Mouse (Mus musculus) lung, postnatal 10 days (tissue): ENCODE data around the gene Stim1.
A peak's percentile ranks its signal among the peaks of the same experiment; 100 is the strongest.

Experiments
- DNase-seq: peaks from one replicate; pipeline ENCODE4 v3.0.0; 2021

Gene Stim1

GRCm38 (mm10) chr7:102310266-102310665, 42.7 kb downstream of the Stim1 start:
- no peak for DNase-seq

- no peak for DNase-seq
Observed at GRCm38 (mm10) chr7:102310821-102311220, 43.2 kb downstream of the Stim1 start.

- no peak for DNase-seq
Observed at GRCm38 (mm10) chr7:102312840-102313534, 45.4 kb downstream of the Stim1 start.

GRCm38 (mm10) chr7:102313535-102313863, 45.9 kb downstream of the Stim1 start:
- DNase-seq: no peak

- no peak for DNase-seq
Observed at GRCm38 (mm10) chr7:102314107-102314506, 46.5 kb downstream of the Stim1 start.

GRCm38 (mm10) chr7:102314908-102315307, 47.3 kb downstream of the Stim1 start:
- DNase-seq: no peak

GRCm38 (mm10) chr7:102315435-102315834, 47.8 kb downstream of the Stim1 start:
- no peak for DNase-seq

GRCm38 (mm10) chr7:102317583-102318168, 50.1 kb downstream of the Stim1 start:
- DNase-seq: no peak

- no peak for DNase-seq
Observed at GRCm38 (mm10) chr7:102322137-102322536, 54.5 kb downstream of the Stim1 start.

- DNase-seq: no peak
Observed at GRCm38 (mm10) chr7:102326323-102326722, 58.7 kb downstream of the Stim1 start.

- DNase-seq: no peak
Observed at GRCm38 (mm10) chr7:102330270-102330669, 62.7 kb downstream of the Stim1 start.

GRCm38 (mm10) chr7:102331476-102331875, 63.9 kb downstream of the Stim1 start:
- DNase-seq: no peak

- no peak for DNase-seq
Observed at GRCm38 (mm10) chr7:102333741-102334140, 66.1 kb downstream of the Stim1 start.

- no peak for DNase-seq
Observed at GRCm38 (mm10) chr7:102337326-102337725, 69.7 kb downstream of the Stim1 start.

- peak; percentile 78 for DNase-seq
Observed at GRCm38 (mm10) chr7:102337898-102338297, 70.3 kb downstream of the Stim1 start.

GRCm38 (mm10) chr7:102338956-102339355, 71.3 kb downstream of the Stim1 start:
- no peak for DNase-seq

GRCm38 (mm10) chr7:102345893-102346292, 78.3 kb downstream of the Stim1 start:
- DNase-seq: peak; percentile 60

GRCm38 (mm10) chr7:102347327-102347726, 79.7 kb downstream of the Stim1 start:
- no peak for DNase-seq

GRCm38 (mm10) chr7:102348681-102349080, 81.1 kb downstream of the Stim1 start:
- no peak for DNase-seq

- DNase-seq: no peak
Observed at GRCm38 (mm10) chr7:102349236-102349635, 81.6 kb downstream of the Stim1 start.

- no peak for DNase-seq
Observed at GRCm38 (mm10) chr7:102353420-102353819, 85.8 kb downstream of the Stim1 start.

GRCm38 (mm10) chr7:102358124-102358523, 90.5 kb downstream of the Stim1 start:
- no peak for DNase-seq

- no peak for DNase-seq
Observed at GRCm38 (mm10) chr7:102361297-102361696, 93.7 kb downstream of the Stim1 start.

- DNase-seq: no peak
Observed at GRCm38 (mm10) chr7:102363853-102364252, 96.2 kb downstream of the Stim1 start.

GRCm38 (mm10) chr7:102369661-102370060, 102.1 kb downstream of the Stim1 start:
- peak; percentile 38 for DNase-seq
